Mouse (Mus musculus) neural tube, embryonic 13.5 days (tissue): ENCODE data around the gene Tfip11. TPM values are rescaled to one million over a fixed set of nuclear protein-coding genes. Genes with fewer than 3 reads are reported as not detected.
A peak's percentile ranks its signal among the peaks of the same experiment; 100 is the strongest.

Source experiments
- ATAC-seq: fragments of 200-750 bp; cut with Nextera tagmentation; 2 replicates; pipeline ENCODE4 v1.8.0; 2017; ENCODE audit warnings: low read depth, mild to moderate bottlenecking, moderate TSS enrichment, moderate library complexity
- H3K27ac ChIP-seq: fragments of 300-500 bp; sonication (generic); replicated peaks from 2 replicates; pipeline ENCODE4 v1.5.1; 2015; ENCODE audit warnings: moderate library complexity, mild to moderate bottlenecking, inconsistent platforms
- H3K27me3 ChIP-seq: fragments of 300-500 bp; sonication (generic); 2 replicates; pipeline ENCODE4 v1.6.1; 2015; ENCODE audit warnings: mild to moderate bottlenecking, inconsistent platforms
- H3K36me3 ChIP-seq: fragments of 300-500 bp; sonication (generic); 2 replicates; pipeline ENCODE4 v1.6.1; 2015; ENCODE audit warnings: mild to moderate bottlenecking, inconsistent platforms
- H3K4me1 ChIP-seq: fragments of 300-500 bp; sonication (generic); replicated peaks from 2 replicates; pipeline ENCODE4 v1.6.1; 2015; ENCODE audit warnings: inconsistent platforms
- H3K4me2 ChIP-seq: fragments of 300-500 bp; sonication (generic); 2 replicates; pipeline ENCODE4 v1.6.1; 2015; ENCODE audit warnings: inconsistent platforms, mild to moderate bottlenecking, moderate library complexity
- H3K4me3 ChIP-seq: fragments of 300-500 bp; sonication (generic); 2 replicates; pipeline ENCODE4 v1.5.1; 2015; ENCODE audit warnings: mild to moderate bottlenecking, inconsistent platforms
- H3K9ac ChIP-seq: fragments of 300-500 bp; sonication (generic); 2 replicates; pipeline ENCODE4 v1.6.1; 2015; ENCODE audit warnings: moderate library complexity, mild to moderate bottlenecking, inconsistent platforms
- H3K9me3 ChIP-seq: fragments of 300-500 bp; sonication (generic); 2 replicates; pipeline ENCODE4 v1.6.1; 2016; ENCODE audit warnings: inconsistent platforms
- WGBS: fragments of 180-500 bp; shearing (Covaris S2); methylation state at CpG from one replicate; pipeline ENCODE4 v1.1.7; 2015; 5-methylcytosine and 5-hydroxymethylcytosine counted together
- polyA plus RNA-seq: library from polyadenylated mRNA; unstranded; fragments of >200 nt; fragmentation: Nextera tagmentation; extraction: Ambion mirVana; gene quantifications from 2 replicates; pipeline ENCODE4 v1.2.1, GENCODE M21; 2015

The Tfip11 gene
- polyA plus RNA-seq = 29.7 and 34.2 TPM in 2 replicates

GRCm38 (mm10) chr5:112325546-112326445 lies at the start of gene Tfip11:
Gene Tfip11, plus strand, starts transcription at chr5:112326358.
- no peaks in the 10 kb centered on the region for H3K27me3 ChIP-seq
- peaks cover 25% of the 10 kb centered on the region for H3K4me1 ChIP-seq
- H3K9me3 ChIP-seq = no peaks in the 10 kb centered on the region
- H3K4me3 ChIP-seq = peak within 1 kb of the TSS; percentile 98
- H3K36me3 ChIP-seq = peaks cover 30% of the 10 kb centered on the region
- peak within 1 kb of the TSS; percentile 86 for H3K4me2 ChIP-seq
- H3K9ac ChIP-seq = peak within 1 kb of the TSS; percentile 84
- WGBS = 9% methylated on average over 48 of the region's 48 CpGs
- peak within 1 kb of the TSS; percentile 90 for H3K27ac ChIP-seq
- ATAC-seq = peak; percentile 90

- Histone ChIP-seq H3K9ac (peak overlapping the region; percentile 81), H3K4me3 (peak overlapping the region; percentile 72), H3K27me3 (peaks cover 7% of the 10 kb centered on the region; the same call in 1 of the 2 replicates), H3K4me1 (peaks cover 53% of the 10 kb centered on the region), H3K4me2 (peak overlapping the region; percentile 91), H3K27ac (peak overlapping the region; percentile 56), H3K9me3 (no peaks in the 10 kb centered on the region), H3K36me3 (no peaks in the 10 kb centered on the region)
- WGBS = under 1% methylated on average over 24 of the region's 24 CpGs
- ATAC-seq = no peak; the same call in 1 of the 2 replicates
These were observed 49.2 kb upstream of the Tfip11 start for GRCm38 (mm10) chr5:112276907-112277348.

GRCm38 (mm10) chr5:112277906-112278470 lies 48.2 kb upstream of the Tfip11 start:
- Histone ChIP-seq H3K27ac (no peak overlapping the region), H3K4me1 (peaks cover 62% of the 10 kb centered on the region), H3K36me3 (no peaks in the 10 kb centered on the region), H3K4me2 (peak overlapping the region; percentile 91), H3K9ac (peak overlapping the region; percentile 81; the same call in 1 of the 2 replicates), H3K27me3 (peaks cover 7% of the 10 kb centered on the region; the same call in 1 of the 2 replicates), H3K9me3 (no peaks in the 10 kb centered on the region), H3K4me3 (0 out of 2 replicates have a peak overlapping the region, but pooled peaks have one; percentile 72)
- WGBS = 86% methylated on average over 11 of the region's 11 CpGs
- ATAC-seq = no peak

- 88% methylated on average over 17 of the region's 17 CpGs for WGBS
- H3K4me1 ChIP-seq = peaks cover 68% of the 10 kb centered on the region
- no peaks in the 10 kb centered on the region for H3K36me3 ChIP-seq
- ATAC-seq = no peak
- H3K27me3 ChIP-seq = peaks cover 5% of the 10 kb centered on the region; the same call in 1 of the 2 replicates
- no peak overlapping the region for H3K4me2 ChIP-seq
- H3K27ac ChIP-seq = no peak overlapping the region
- H3K9ac ChIP-seq = peak overlapping the region; percentile 32; the same call in 1 of the 2 replicates
- H3K4me3 ChIP-seq = no peak overlapping the region
- no peaks in the 10 kb centered on the region for H3K9me3 ChIP-seq
These were observed 46.8 kb upstream of the Tfip11 start for GRCm38 (mm10) chr5:112279181-112280021.

GRCm38 (mm10) chr5:112280151-112280550 lies 46.0 kb upstream of the Tfip11 start:
- Histone ChIP-seq H3K9me3 (no peaks in the 10 kb centered on the region), H3K9ac (peak overlapping the region; percentile 14; the same call in 1 of the 2 replicates), H3K27ac (no peak overlapping the region), H3K36me3 (no peaks in the 10 kb centered on the region), H3K4me3 (no peak overlapping the region), H3K4me1 (peaks cover 68% of the 10 kb centered on the region), H3K27me3 (no peaks in the 10 kb centered on the region), H3K4me2 (no peak overlapping the region)
- no peak for ATAC-seq
- 82% methylated on average over 7 of the region's 7 CpGs for WGBS

GRCm38 (mm10) chr5:112280863-112281660 lies 45.1 kb upstream of the Tfip11 start:
- no peak overlapping the region for H3K4me2 ChIP-seq
- H3K36me3 ChIP-seq = no peaks in the 10 kb centered on the region
- H3K27ac ChIP-seq = 0 out of 2 replicates have a peak overlapping the region, but pooled peaks have one; percentile 1
- no peak overlapping the region for H3K4me3 ChIP-seq
- H3K9ac ChIP-seq = 0 out of 2 replicates have a peak overlapping the region, but pooled peaks have one; percentile 13
- no peak for ATAC-seq
- 61% methylated on average over 15 of the region's 15 CpGs for WGBS
- H3K27me3 ChIP-seq = no peaks in the 10 kb centered on the region
- H3K4me1 ChIP-seq = peaks cover 63% of the 10 kb centered on the region
- no peaks in the 10 kb centered on the region for H3K9me3 ChIP-seq

- no peaks in the 10 kb centered on the region for H3K36me3 ChIP-seq
- peaks cover 63% of the 10 kb centered on the region for H3K4me1 ChIP-seq
- no peak overlapping the region for H3K4me2 ChIP-seq
- 0 out of 2 replicates have a peak overlapping the region, but pooled peaks have one; percentile 13 for H3K9ac ChIP-seq
- no peaks in the 10 kb centered on the region for H3K27me3 ChIP-seq
- H3K27ac ChIP-seq = 0 out of 2 replicates have a peak overlapping the region, but pooled peaks have one; percentile 1
- H3K9me3 ChIP-seq = no peaks in the 10 kb centered on the region
- no peak overlapping the region for H3K4me3 ChIP-seq
- WGBS = 83% methylated on average over 4 of the region's 4 CpGs
- ATAC-seq = no peak
These were observed 44.5 kb upstream of the Tfip11 start for GRCm38 (mm10) chr5:112281676-112282075.

GRCm38 (mm10) chr5:112282123-112282779 lies 43.9 kb upstream of the Tfip11 start:
- H3K9me3 ChIP-seq = no peaks in the 10 kb centered on the region
- 0 out of 2 replicates have a peak overlapping the region, but pooled peaks have one; percentile 1 for H3K27ac ChIP-seq
- no peak for ATAC-seq
- 74% methylated on average over 6 of the region's 6 CpGs for WGBS
- H3K27me3 ChIP-seq = no peaks in the 10 kb centered on the region
- H3K4me1 ChIP-seq = peaks cover 59% of the 10 kb centered on the region
- no peaks in the 10 kb centered on the region for H3K36me3 ChIP-seq
- no peak overlapping the region for H3K4me3 ChIP-seq
- H3K9ac ChIP-seq = no peak overlapping the region
- no peak overlapping the region for H3K4me2 ChIP-seq

GRCm38 (mm10) chr5:112282780-112283482 lies 43.2 kb upstream of the Tfip11 start:
- no peak overlapping the region; the same call in 1 of the 2 replicates for H3K27ac ChIP-seq
- WGBS = 82% methylated on average over 9 of the region's 9 CpGs

More at GRCm38 (mm10) chr5:112282780-112283482, 43.2 kb upstream of the Tfip11 start:
- Histone ChIP-seq H3K9me3 (no peaks in the 10 kb centered on the region), H3K27me3 (no peaks in the 10 kb centered on the region), H3K36me3 (no peaks in the 10 kb centered on the region), H3K4me2 (no peak overlapping the region), H3K4me1 (peaks cover 52% of the 10 kb centered on the region), H3K4me3 (no peak overlapping the region), H3K9ac (no peak overlapping the region)
- ATAC-seq = no peak
